Mouse (Mus musculus) bone marrow macrophage, adult 2 months (primary cell): ENCODE results near the gene Rps6ka4.

ENCODE experiments used
- CTCF ChIP-seq: IDR thresholded peaks from 2 replicates; pipeline ENCODE4 v1.5.1; 2012; ENCODE audit warnings: low read depth, mild to moderate bottlenecking, low read length, moderate library complexity
- POLR2A ChIP-seq: IDR thresholded peaks from 2 replicates; pipeline ENCODE4 v1.6.1; 2012; ENCODE audit warnings: mild to moderate bottlenecking, low read depth, low read length, borderline replicate concordance

- no peak for TF ChIP-seq POLR2A
- no peak for TF ChIP-seq CTCF
These were observed 15.1 kb downstream of the Rps6ka4 start for GRCm38 (mm10) chr19:6825384-6825783.
